Comparison of ENCODE assay signal across 8 mouse cellular contexts in genomic region chr3:30995899-30996687, GRCm38 (mm10). TPM values are rescaled to one million over a fixed set of nuclear protein-coding genes. Genes with fewer than 3 reads are reported as not detected.
DNase-seq lines count a peak whose midpoint lies in the region; ATAC-seq and TF ChIP-seq lines count a peak whose summit lies in the region.

No protein-coding gene starts in this region.

- peaks cover 34% of the 10 kb centered on the region for H3K4me1 ChIP-seq in heart, embryonic 13.5 days
- H3K4me1 ChIP-seq in bone marrow macrophage, adult 2 months (ENCODE audit: control insufficient read depth, insufficient read depth, low read length) = peaks cover 23% of the 10 kb centered on the region
- H3K4me1 ChIP-seq in lung, embryonic 15.5 days = peaks cover 23% of the 10 kb centered on the region
- peaks cover 25% of the 10 kb centered on the region for H3K4me1 ChIP-seq in stomach, embryonic 15.5 days

- H3K4me3 ChIP-seq in heart, embryonic 13.5 days = peak overlapping the region; percentile 81
- peak overlapping the region; percentile 86 for H3K4me3 ChIP-seq in bone marrow macrophage, adult 2 months (ENCODE audit: insufficient read depth, low read length)
- H3K4me3 ChIP-seq in lung, embryonic 15.5 days = peak overlapping the region; percentile 79
- H3K4me3 ChIP-seq in stomach, embryonic 15.5 days (replicated peaks) = peak overlapping the region; percentile 97

- H3K27ac ChIP-seq in heart, embryonic 13.5 days (replicated peaks) = peak overlapping the region; percentile 91
- H3K27ac ChIP-seq in bone marrow macrophage, adult 2 months (ENCODE audit: insufficient read depth, low read depth, low read length) = no peak overlapping the region
- peak overlapping the region; percentile 72 for H3K27ac ChIP-seq in lung, embryonic 15.5 days
- H3K27ac ChIP-seq in stomach, embryonic 15.5 days = peak overlapping the region; percentile 77

- peak overlapping the region; percentile 93 for H3K9ac ChIP-seq in heart, embryonic 13.5 days
- peak overlapping the region; percentile 82 for H3K9ac ChIP-seq in lung, embryonic 15.5 days
- H3K9ac ChIP-seq in stomach, embryonic 15.5 days = peak overlapping the region; percentile 91

- H3K9me3 ChIP-seq in heart, embryonic 13.5 days = no peaks in the 10 kb centered on the region
- H3K9me3 ChIP-seq in lung, embryonic 15.5 days = no peaks in the 10 kb centered on the region
- no peaks in the 10 kb centered on the region for H3K9me3 ChIP-seq in stomach, embryonic 15.5 days

- DNase-seq in heart, adult 18-20 months = no peak
- peak; percentile 63 for DNase-seq in 416B (ENCODE audit: low read depth)
- no peak for DNase-seq in cerebellum, adult 11-12 months

- peak; percentile 71; the same call in 1 of the 2 replicates for ATAC-seq in heart, embryonic 13.5 days (ENCODE audit: extremely low read depth, insufficient number of reproducible peaks, low FRiP score, low TSS enrichment)
- peak; percentile 5 to 21; a peak in 2 of 4 replicates for ATAC-seq in hematopoietic stem cell, adult 5-6 weeks (replicated peaks in 1 of 2; ENCODE audit: insufficient read depth in 1 of 2, low FRiP score in 2 of 2, low TSS enrichment in 1 of 2, low read depth in 1 of 2, poor library complexity in 2 of 2, severe bottlenecking in 2 of 2)
- no peak; the same call in none of the 2 replicates for ATAC-seq in lung, embryonic 15.5 days (ENCODE audit: borderline replicate concordance, extremely low read depth, low FRiP score, low TSS enrichment)
- ATAC-seq in stomach, embryonic 15.5 days (ENCODE audit: insufficient read depth, low FRiP score, low read depth) = peak; percentile 44

- WGBS in heart, embryonic 13.5 days = 1% methylated on average over 49 of the region's 49 CpGs
- whole genome bisulfite sequencing in lung, embryonic 15.5 days = under 1% methylated on average over 49 of the region's 49 CpGs
- WGBS in stomach, embryonic 15.5 days = under 1% methylated on average over 46 of the region's 49 CpGs

- no peak for TF ChIP-seq CTCF in bone marrow macrophage, adult 2 months (IDR thresholded peaks at IDR 0.05; ENCODE audit: low read depth, low read length)

- no peaks in the 10 kb centered on the region for H3K27me3 ChIP-seq in heart, embryonic 13.5 days (replicated peaks)
- no peaks in the 10 kb centered on the region for H3K27me3 ChIP-seq in lung, embryonic 15.5 days
- no peaks in the 10 kb centered on the region for H3K27me3 ChIP-seq in stomach, embryonic 15.5 days (replicated peaks)

- peak overlapping the region; percentile 84 for H3K4me2 ChIP-seq in heart, embryonic 13.5 days
- H3K4me2 ChIP-seq in lung, embryonic 15.5 days = peak overlapping the region; percentile 59
- H3K4me2 ChIP-seq in stomach, embryonic 15.5 days = peak overlapping the region; percentile 52

- no peak for TF ChIP-seq POLR2A in bone marrow macrophage, adult 2 months (IDR thresholded peaks at IDR 0.05; ENCODE audit: borderline replicate concordance, low read depth, low read length)

- no peaks in the 10 kb centered on the region for H3K36me3 ChIP-seq in heart, embryonic 13.5 days
- H3K36me3 ChIP-seq in lung, embryonic 15.5 days = no peaks in the 10 kb centered on the region
- H3K36me3 ChIP-seq in stomach, embryonic 15.5 days = no peaks in the 10 kb centered on the region

RNA-seq across cellular contexts. Expression of gene Prkci, which starts 0.5 kb away (rescaled TPM):
- 15.1 and 16.5 TPM in 2 replicates for polyA plus RNA-seq in heart, embryonic 13.5 days (2015; fragmentation: Nextera tagmentation; extraction: Ambion mirVana)
- 10 to 100 TPM; 12.6 to 13.0 TPM for total RNA-seq in heart, adult 18-20 months (2021)
- 17.4 and 19.8 TPM in 2 replicates for polyA plus RNA-seq in bone marrow macrophage, adult 2 months (2012; ENCODE audit: insufficient read depth, insufficient read length, missing spikeins)
- total RNA-seq in hematopoietic stem cell, adult 5-6 weeks (2017) = 15.6 and 16.3 TPM in 2 replicates
- polyA plus RNA-seq in lung, embryonic 15.5 days (2015; fragmentation: Nextera tagmentation; extraction: Ambion mirVana) = 53.0 and 53.9 TPM in 2 replicates
- polyA plus RNA-seq in stomach, embryonic 15.5 days (2015; fragmentation: Nextera tagmentation; extraction: Ambion mirVana) = 39.3 and 42.5 TPM in 2 replicates

RNA-seq across cellular contexts. Expression of gene Phc3, which starts 26.9 kb away (rescaled TPM):
- polyA plus RNA-seq in heart, embryonic 13.5 days (2015; fragmentation: Nextera tagmentation; extraction: Ambion mirVana) = 4.9 TPM in 2 replicates
- 10 to 100 TPM; 14.2 to 16.8 TPM for total RNA-seq in heart, adult 18-20 months (2021)
- polyA plus RNA-seq in bone marrow macrophage, adult 2 months (2012; ENCODE audit: insufficient read depth, insufficient read length, missing spikeins) = 26.0 and 26.4 TPM in 2 replicates
- total RNA-seq in hematopoietic stem cell, adult 5-6 weeks (2017) = 22.7 and 27.5 TPM in 2 replicates
- polyA plus RNA-seq in lung, embryonic 15.5 days (2015; fragmentation: Nextera tagmentation; extraction: Ambion mirVana) = 6.1 and 7.3 TPM in 2 replicates
- polyA plus RNA-seq in stomach, embryonic 15.5 days (2015; fragmentation: Nextera tagmentation; extraction: Ambion mirVana) = 7.8 and 8.2 TPM in 2 replicates
